Mouse (Mus musculus): Measurements from ENCODE around the gene Fbxo5. TPM values are rescaled to one million over a fixed set of nuclear protein-coding genes. Genes with fewer than 3 reads are reported as not detected.

Gene Fbxo5
- polyA plus RNA-seq, 1 experiment, result 23.1 TPM

DNA sequence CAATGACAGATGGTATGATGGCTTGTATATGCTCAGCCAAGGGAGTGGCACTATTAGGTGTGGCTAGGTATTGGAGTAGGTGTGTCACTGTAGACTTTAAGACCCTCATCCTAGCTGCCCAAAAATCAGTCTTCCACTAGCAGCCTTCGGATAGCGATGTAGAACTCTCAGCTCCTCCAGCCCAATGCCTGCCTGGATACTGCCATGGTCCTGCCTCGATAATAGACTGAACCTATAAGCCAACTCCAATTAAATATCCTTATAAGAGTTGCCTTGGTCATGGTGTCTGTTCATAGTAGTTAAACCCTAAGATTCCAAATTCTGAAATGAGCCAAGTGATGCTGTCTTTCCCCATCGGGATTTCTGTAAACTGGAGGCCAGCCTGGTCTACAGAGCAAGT is 7.3 kb downstream of the Fbxo5 start:
- TF ChIP-seq CTCF (IDR thresholded peaks at IDR 0.05; ENCODE audit: low read depth, low read length) (no peak), POLR2A (IDR thresholded peaks at IDR 0.05; ENCODE audit: borderline replicate concordance, low read depth, low read length) (no peak)
- no peak overlapping the region for H3K4me3 ChIP-seq (ENCODE audit: insufficient read depth, low read length)
- H3K27ac ChIP-seq (ENCODE audit: insufficient read depth, low read depth, low read length), result no peak overlapping the region
- H3K4me1 ChIP-seq (ENCODE audit: control insufficient read depth, insufficient read depth, low read length), result peaks cover 8% of the 10 kb centered on the region

DNA sequence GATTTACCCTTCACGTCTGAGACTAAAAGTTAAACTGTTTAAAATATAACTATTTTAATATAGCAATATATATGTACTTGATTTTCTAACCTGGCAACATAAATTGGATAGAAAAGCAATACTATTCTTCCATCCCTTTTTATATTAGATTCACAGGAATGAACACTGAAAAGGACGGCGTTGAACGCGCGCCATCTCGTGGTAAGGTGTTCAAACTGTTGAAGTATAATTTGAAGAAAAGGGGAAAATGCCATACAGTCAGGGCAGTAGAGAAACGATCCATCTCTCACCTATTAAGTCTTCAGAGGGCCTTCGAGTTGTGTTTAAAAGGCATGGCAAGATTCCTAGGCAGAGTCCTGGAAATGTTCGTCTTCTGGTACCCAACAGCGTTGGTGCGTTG is 14.7 kb downstream of the Fbxo5 start:
- no peak for TF ChIP-seq POLR2A (IDR thresholded peaks at IDR 0.05; ENCODE audit: borderline replicate concordance, low read depth, low read length)
- TF ChIP-seq CTCF (IDR thresholded peaks at IDR 0.05; ENCODE audit: low read depth, low read length), result no peak
- no peak overlapping the region for H3K4me3 ChIP-seq (ENCODE audit: insufficient read depth, low read length)
- H3K27ac ChIP-seq (ENCODE audit: insufficient read depth, low read depth, low read length), result no peak overlapping the region
- no peaks in the 10 kb centered on the region for H3K4me1 ChIP-seq (ENCODE audit: control insufficient read depth, insufficient read depth, low read length)

DNA sequence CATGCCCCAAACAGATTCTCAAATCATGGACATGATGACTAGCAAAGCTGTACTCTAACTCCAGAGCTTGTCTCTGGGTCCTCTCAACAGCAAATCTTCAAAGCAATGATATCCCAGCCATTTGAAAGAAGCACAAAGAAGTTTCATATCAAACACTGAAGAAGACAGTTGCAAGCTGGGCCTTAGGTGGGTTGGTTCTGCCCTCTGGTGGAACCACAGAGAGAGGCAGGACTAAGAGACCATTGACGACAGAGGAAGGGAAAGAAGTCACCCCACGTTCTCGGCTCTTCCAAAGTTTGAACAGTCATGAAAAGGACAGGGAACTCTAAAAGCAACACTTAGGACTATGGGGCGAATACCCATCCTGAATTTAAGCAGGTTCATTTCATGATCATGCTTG is 18.5 kb downstream of the Fbxo5 start:
- Histone ChIP-seq H3K4me3 (ENCODE audit: insufficient read depth, low read length) (no peak overlapping the region), H3K27ac (ENCODE audit: insufficient read depth, low read depth, low read length) (no peak overlapping the region), H3K4me1 (ENCODE audit: control insufficient read depth, insufficient read depth, low read length) (no peaks in the 10 kb centered on the region)
- TF ChIP-seq POLR2A (IDR thresholded peaks at IDR 0.05; ENCODE audit: borderline replicate concordance, low read depth, low read length) (no peak), CTCF (IDR thresholded peaks at IDR 0.05; ENCODE audit: low read depth, low read length) (0 out of 2 replicates have a peak, but pooled peaks have one; percentile 21)

Other genes starting within 250 kb of the Fbxo5 start
- not detected in 2 replicates for gene Myct1, start 211.8 kb downstream of the Fbxo5 start, polyA plus RNA-seq (2012; ENCODE audit: insufficient read depth, insufficient read length, missing spikeins)
- not detected in 2 replicates for gene Vip, start 166.4 kb downstream of the Fbxo5 start, polyA plus RNA-seq (2012; ENCODE audit: insufficient read depth, insufficient read length, missing spikeins)
- gene Mtrf1l, start 18.3 kb upstream of the Fbxo5 start, polyA plus RNA-seq (2012; ENCODE audit: insufficient read depth, insufficient read length, missing spikeins), result 14.4 and 16.4 TPM in 2 replicates
- gene Rgs17, start 116.8 kb upstream of the Fbxo5 start, polyA plus RNA-seq (2012; ENCODE audit: insufficient read depth, insufficient read length, missing spikeins), result 0.07 TPM in 1 of 2 replicates, not detected in the other

Measured in bone marrow macrophage, adult 2 months (primary cell).